Mouse (Mus musculus) neural tube, embryonic 11.5 days (tissue): ENCODE data around the gene Kmt2e. TPM values are rescaled to one million over a fixed set of nuclear protein-coding genes. Genes with fewer than 3 reads are reported as not detected.
"Not testable (repeated sequence)": the region's sequence is repeated elsewhere in the genome, so short reads cannot be mapped to it uniquely, and the experiment has no call there.

Source experiments
- ATAC-seq: fragments of 200-750 bp; cut with Nextera tagmentation; 2 replicates; pipeline ENCODE4 v1.8.0; 2017; ENCODE audit warnings: moderate number of reproducible peaks, mild to moderate bottlenecking, moderate TSS enrichment, moderate library complexity; ENCODE audit not compliant: insufficient read depth, low FRiP score, low TSS enrichment
- DNase-seq: peaks from one replicate; pipeline ENCODE4 v3.0.0-alpha.2; 2015; ENCODE audit warnings: low spot score
- H3K27ac ChIP-seq: fragments of 300-500 bp; sonication (generic); 2 replicates; pipeline ENCODE4 v1.5.1; 2014; ENCODE audit warnings: low read depth, mild to moderate bottlenecking, low read length
- H3K27me3 ChIP-seq: fragments of 300-500 bp; sonication (generic); 2 replicates; pipeline ENCODE4 v1.6.1; 2014; ENCODE audit warnings: mild to moderate bottlenecking, low read length, mixed read lengths; ENCODE audit not compliant: control insufficient read depth, insufficient read depth
- H3K36me3 ChIP-seq: fragments of 300-500 bp; sonication (generic); 2 replicates; pipeline ENCODE4 v1.6.1; 2014; ENCODE audit warnings: mild to moderate bottlenecking, low read length, moderate library complexity, mixed read lengths; ENCODE audit not compliant: control insufficient read depth, insufficient read depth
- H3K4me1 ChIP-seq: fragments of 300-500 bp; sonication (generic); 2 replicates; pipeline ENCODE4 v1.6.1; 2014; ENCODE audit warnings: low read length, mixed read lengths; ENCODE audit not compliant: control insufficient read depth, insufficient read depth
- H3K4me2 ChIP-seq: fragments of 300-500 bp; sonication (generic); 2 replicates; pipeline ENCODE4 v1.6.1; 2014; ENCODE audit warnings: low read depth, mild to moderate bottlenecking, moderate library complexity
- H3K4me3 ChIP-seq: fragments of 300-500 bp; sonication (generic); 2 replicates; pipeline ENCODE4 v1.5.1; 2014; ENCODE audit warnings: low read depth, low read length
- H3K9ac ChIP-seq: fragments of 300-500 bp; sonication (generic); 2 replicates; pipeline ENCODE4 v1.6.1; 2014; ENCODE audit warnings: mild to moderate bottlenecking, low read length
- H3K9me3 ChIP-seq: fragments of 300-500 bp; sonication (generic); 2 replicates; pipeline ENCODE4 v1.6.1; 2016; ENCODE audit warnings: low read length; ENCODE audit not compliant: control insufficient read depth
- WGBS: fragments of 180-500 bp; shearing (Covaris S2); extraction: QIAGEN DNeasy Blood & Tissue Kit; methylation state at CpG from one replicate; pipeline ENCODE4 v1.1.7; 2014; 5-methylcytosine and 5-hydroxymethylcytosine counted together
- polyA plus RNA-seq: library from polyadenylated mRNA; unstranded; fragments of >200 nt; fragmentation: Nextera tagmentation; extraction: Ambion mirVana; gene quantifications from 2 replicates; pipeline ENCODE4 v1.2.1, GENCODE M21; 2014

Kmt2e gene
- polyA plus RNA-seq, 1 experiment from 2014 or later = 105 TPM

- WGBS = under 1% methylated on average over 45 of the region's 46 CpGs
- DNase-seq (peak; percentile 72), ATAC-seq (no peak; the same call in 1 of the 2 replicates)
- H3K4me1 ChIP-seq = peaks cover 19% of the 10 kb centered on the region
- H3K27ac ChIP-seq = peak overlapping the region; percentile 100
- peak overlapping the region; percentile 100 for H3K9ac ChIP-seq
- H3K27me3 ChIP-seq = no peaks in the 10 kb centered on the region
- H3K4me2 ChIP-seq = peak overlapping the region; percentile 82
- H3K9me3 ChIP-seq = no peaks in the 10 kb centered on the region
- no peaks in the 10 kb centered on the region for H3K36me3 ChIP-seq
- H3K4me3 ChIP-seq = peak overlapping the region; percentile 73
Measured at GRCm38 (mm10) chr5:23434598-23435481, 599 bp downstream of the Kmt2e start.

DNA sequence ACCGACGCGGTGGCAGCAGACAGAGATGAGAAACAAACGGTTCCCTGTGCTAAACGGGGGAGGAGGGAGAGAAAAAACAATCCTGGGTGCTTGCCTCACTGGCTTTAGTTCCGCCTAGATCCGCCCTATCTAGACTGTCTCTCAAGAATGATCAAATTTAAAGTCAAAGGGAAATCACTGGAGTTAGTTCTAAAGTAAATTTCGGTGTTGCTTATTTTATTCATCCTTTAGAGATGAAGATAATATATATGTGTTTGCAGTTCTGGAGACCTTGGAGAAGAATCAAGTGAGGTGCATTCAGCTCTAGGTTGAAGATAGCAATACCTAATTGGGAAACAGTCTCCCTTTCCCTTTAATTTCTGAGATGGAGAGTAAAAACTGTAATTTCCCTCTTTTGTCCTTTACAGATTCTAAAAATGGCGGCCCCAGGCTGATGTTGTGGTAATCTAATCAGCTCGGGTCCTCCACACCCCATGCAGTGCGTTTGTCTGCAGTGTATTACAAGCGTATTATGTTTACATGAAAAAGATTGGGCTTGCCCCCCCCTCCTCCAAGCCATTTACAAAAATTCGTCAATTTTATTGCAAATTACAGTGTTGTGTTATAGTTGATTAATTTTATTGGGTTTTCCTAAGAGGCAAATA is 1.4 kb downstream of the Kmt2e start:
- Histone ChIP-seq H3K36me3 (no peaks in the 10 kb centered on the region), H3K4me1 (peaks cover 14% of the 10 kb centered on the region), H3K27me3 (no peaks in the 10 kb centered on the region), H3K4me3 (peak overlapping the region; percentile 73), H3K4me2 (peak overlapping the region; percentile 82), H3K27ac (peak overlapping the region; percentile 100), H3K9ac (peak overlapping the region; percentile 100), H3K9me3 (no peaks in the 10 kb centered on the region)
- WGBS = under 1% methylated on average over 13 of the region's 13 CpGs
- no peak for ATAC-seq
- peak; percentile 35 for DNase-seq

GRCm38 (mm10) chr5:23436735-23437134 is 2.5 kb downstream of the Kmt2e start:
- no peak overlapping the region for H3K9ac ChIP-seq
- no peaks in the 10 kb centered on the region for H3K36me3 ChIP-seq
- DNase-seq (no peak), ATAC-seq (no peak)
- peaks cover 11% of the 10 kb centered on the region; the same call in 1 of the 2 replicates for H3K4me1 ChIP-seq
- H3K27ac ChIP-seq = peak overlapping the region; percentile 14; the same call in 1 of the 2 replicates
- H3K9me3 ChIP-seq = no peaks in the 10 kb centered on the region
- no peaks in the 10 kb centered on the region for H3K27me3 ChIP-seq
- H3K4me3 ChIP-seq = peak overlapping the region; percentile 73
- H3K4me2 ChIP-seq = peak overlapping the region; percentile 82
- 22% methylated on average over 2 of the region's 2 CpGs for WGBS

- DNase-seq (no peak), ATAC-seq (no peak)
- H3K9ac ChIP-seq = no peak overlapping the region
- no peaks in the 10 kb centered on the region for H3K9me3 ChIP-seq
- H3K4me1 ChIP-seq = peaks cover 11% of the 10 kb centered on the region; the same call in 1 of the 2 replicates
- no peak overlapping the region for H3K27ac ChIP-seq
- WGBS = 91% methylated on average over 3 of the region's 3 CpGs
- no peak overlapping the region for H3K4me2 ChIP-seq
- H3K36me3 ChIP-seq = no peaks in the 10 kb centered on the region
- no peaks in the 10 kb centered on the region for H3K27me3 ChIP-seq
- H3K4me3 ChIP-seq = no peak overlapping the region
Measured at GRCm38 (mm10) chr5:23439857-23440256, 5.6 kb downstream of the Kmt2e start.

DNA sequence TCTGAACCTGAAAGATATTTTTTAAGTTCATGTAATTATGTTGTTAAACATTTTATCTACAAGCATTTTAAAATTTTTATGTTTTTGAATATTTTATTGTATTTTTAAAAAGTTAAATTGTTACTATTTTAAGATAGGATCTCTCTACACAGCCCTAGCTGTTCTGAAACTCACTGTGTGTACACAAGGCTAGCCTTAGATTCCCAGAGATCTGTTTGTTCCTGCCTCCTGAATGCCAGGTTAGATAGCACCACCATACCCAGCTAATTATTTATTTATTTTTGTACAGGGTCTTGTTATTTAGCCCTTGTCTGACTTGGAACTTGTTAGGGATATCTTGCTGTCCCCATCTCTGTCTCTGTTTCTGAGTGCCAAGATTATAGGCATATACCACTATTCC is 6.3 kb downstream of the Kmt2e start:
- no peaks in the 10 kb centered on the region for H3K9me3 ChIP-seq
- no peaks in the 10 kb centered on the region for H3K27me3 ChIP-seq
- no peak overlapping the region for H3K9ac ChIP-seq
- no peak for ATAC-seq
- peaks cover 11% of the 10 kb centered on the region; the same call in 1 of the 2 replicates for H3K4me1 ChIP-seq
- H3K27ac ChIP-seq = no peak overlapping the region
- no peak overlapping the region for H3K4me3 ChIP-seq
- H3K36me3 ChIP-seq = no peaks in the 10 kb centered on the region
- no peak for DNase-seq
- H3K4me2 ChIP-seq = no peak overlapping the region

DNA sequence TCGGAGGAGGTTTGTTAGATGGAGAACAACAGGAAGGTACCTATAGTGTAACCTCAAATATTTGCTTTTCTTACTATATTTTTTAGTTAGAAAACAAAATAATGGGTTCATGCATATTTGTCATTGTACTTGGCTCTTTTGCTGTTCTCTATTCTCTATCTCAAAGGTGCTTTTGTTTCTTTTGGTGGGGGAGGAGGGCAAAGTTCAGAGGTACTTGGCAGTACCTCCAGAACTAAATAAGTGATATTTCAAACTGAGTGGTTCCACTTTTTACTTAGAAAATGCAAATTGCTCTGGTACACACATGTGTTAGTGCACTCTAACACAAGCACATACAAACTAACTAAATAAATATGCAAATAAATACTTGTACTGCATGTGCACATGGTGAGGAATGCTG is 7.7 kb downstream of the Kmt2e start:
- WGBS = 94% methylated on average over 1 of the region's 1 CpGs
- H3K4me3 ChIP-seq = no peak overlapping the region
- ATAC-seq (no peak), DNase-seq (no peak)
- no peak overlapping the region for H3K9ac ChIP-seq
- no peaks in the 10 kb centered on the region for H3K9me3 ChIP-seq
- no peaks in the 10 kb centered on the region for H3K36me3 ChIP-seq
- H3K4me1 ChIP-seq = peaks cover 5% of the 10 kb centered on the region; the same call in 1 of the 2 replicates
- H3K4me2 ChIP-seq = no peak overlapping the region
- no peak overlapping the region for H3K27ac ChIP-seq
- H3K27me3 ChIP-seq = no peaks in the 10 kb centered on the region

DNA sequence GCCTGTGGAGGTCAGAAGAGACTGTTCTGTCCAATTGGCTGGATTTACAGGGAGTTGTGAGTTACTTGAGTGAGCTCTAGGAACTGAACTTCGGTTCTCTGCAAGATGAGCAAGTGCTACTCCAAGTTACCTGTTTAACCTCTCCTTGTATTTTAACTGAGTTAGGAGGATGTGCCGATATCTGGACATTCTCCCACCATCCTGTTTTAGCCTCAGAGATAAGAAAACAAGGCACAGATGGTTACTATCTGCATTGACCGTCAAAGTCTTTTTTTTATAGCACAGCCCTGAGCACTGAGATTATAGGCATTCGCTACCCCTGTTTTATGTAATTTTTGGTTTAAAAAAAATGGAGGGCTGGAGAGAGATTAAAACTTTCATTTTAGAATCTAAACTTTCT is 10.2 kb downstream of the Kmt2e start:
- Histone ChIP-seq H3K4me3 (no peak overlapping the region), H3K9ac (no peak overlapping the region), H3K36me3 (no peaks in the 10 kb centered on the region), H3K4me2 (no peak overlapping the region), H3K4me1 (no peaks in the 10 kb centered on the region), H3K27me3 (no peaks in the 10 kb centered on the region), H3K27ac (no peak overlapping the region), H3K9me3 (no peaks in the 10 kb centered on the region)
- no peak for DNase-seq
- WGBS = 88% methylated on average over 4 of the region's 4 CpGs
- ATAC-seq = no peak

DNA sequence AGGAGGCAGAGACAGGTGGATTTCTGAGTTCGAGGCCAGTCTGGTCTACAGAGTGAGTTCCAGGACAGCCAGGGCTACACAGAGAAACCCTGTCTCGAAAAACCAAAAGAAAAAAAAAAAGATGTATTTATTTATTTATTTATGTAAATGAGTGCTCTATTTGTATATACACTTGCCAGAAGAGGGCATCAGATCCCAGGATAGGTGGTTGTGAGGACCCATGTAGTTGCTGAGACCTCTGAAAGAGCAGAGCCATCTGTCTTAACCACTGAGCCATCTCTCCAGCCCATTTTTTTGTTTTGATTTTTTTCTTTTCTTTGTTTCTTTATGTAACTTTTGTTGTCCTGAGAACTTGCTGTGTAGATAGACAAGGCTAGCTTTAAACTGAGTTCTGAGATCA is 19.3 kb downstream of the Kmt2e start:
- not testable (repeated sequence) for H3K9ac ChIP-seq, DNase-seq, H3K36me3 ChIP-seq, H3K9me3 ChIP-seq, H3K4me2 ChIP-seq, ATAC-seq, H3K4me3 ChIP-seq, H3K27me3 ChIP-seq, H3K27ac ChIP-seq
- peaks cover 11% of the 10 kb centered on the region; the same call in 1 of the 2 replicates for H3K4me1 ChIP-seq
- WGBS = 83% methylated on average over 2 of the region's 2 CpGs
